In genomic region chr11:8589226-8589905, GRCm38 (mm10) we compare ENCODE assay signal across 9 mouse cellular contexts.
A peak's percentile ranks its signal among the peaks of the same experiment; 100 is the strongest.
DNase-seq lines count a peak whose midpoint lies in the region; ATAC-seq lines count a peak whose summit lies in the region.
"Had no signal": no experiment of that assay in that cellular context is flagged by ENCODE, and none has a peak within 500 bp of the region (broad histone marks: within the 10 kb centered on the region; RNA-seq: fewer than 3 reads in every experiment).

No protein-coding gene starts in this region.

- no peaks in the 10 kb centered on the region for H3K36me3 ChIP-seq in forebrain, embryonic 13.5 days (ENCODE audit: poor library complexity, severe bottlenecking)

- intact Hi-C loops in left cerebral cortex, postnatal 4 days (cut with DNase I): no loop called here
- intact Hi-C loops in left cerebral cortex, postnatal 25 days (cut with DNase I): no loop called here

- peak; percentile 57 for DNase-seq in left cerebral cortex, adult 11 months (ENCODE audit: low spot score)
- no peak for DNase-seq in left cerebral cortex, postnatal 4 days
- DNase-seq in frontal cortex, adult 2 months (ENCODE audit: extremely low spot score in 1 of 2, low spot score in 1 of 2): peak; percentile 28 to 75
- peak; percentile 36 to 87 for DNase-seq in left cerebral cortex, postnatal 25 days (ENCODE audit: low spot score in 2 of 2)
- DNase-seq in monocyte, adult 2 months (ENCODE audit: low read depth in 1 of 2, low spot score in 2 of 2): peak; percentile 66 to 68
- DNase-seq in ovary, postnatal 14 days (ENCODE audit: low spot score): no peak

- no peaks in the 10 kb centered on the region for H3K9me3 ChIP-seq in forebrain, embryonic 13.5 days (replicated peaks)
- H3K9me3 ChIP-seq: megakaryocyte, embryonic 14.5 days had no signal

- no peak overlapping the region for H3K9ac ChIP-seq in forebrain, embryonic 13.5 days

- no peak overlapping the region for H3K4me3 ChIP-seq in forebrain, embryonic 13.5 days
- H3K4me3 ChIP-seq: megakaryocyte, embryonic 14.5 days had no signal

- H3K4me2 ChIP-seq in forebrain, embryonic 13.5 days: no peak overlapping the region

- no peaks in the 10 kb centered on the region for H3K27me3 ChIP-seq in forebrain, embryonic 13.5 days
- H3K27me3 ChIP-seq: megakaryocyte, embryonic 14.5 days had no signal

- 69% methylated on average over 9 of the region's 9 CpGs for WGBS in forebrain, embryonic 13.5 days

- H3K27ac ChIP-seq in forebrain, embryonic 13.5 days: no peak overlapping the region

- no peak for ATAC-seq in forebrain, embryonic 13.5 days
- no peak for ATAC-seq in megakaryocyte-erythroid progenitor cell, adult 5-6 weeks (replicated peaks; ENCODE audit: low FRiP score, low TSS enrichment, poor library complexity, severe bottlenecking)

- peaks cover 32% of the 10 kb centered on the region for H3K4me1 ChIP-seq in forebrain, embryonic 13.5 days

Comparison
In these comparisons a context has a peak if more than half of its experiments do, and no peak if none do; other contexts are left out.
1. DNase-seq: peak in left cerebral cortex, adult 11 months (single experiment), frontal cortex, adult 2 months (2 of 2), left cerebral cortex, postnatal 25 days (2 of 2) and monocyte, adult 2 months (2 of 2); none in left cerebral cortex, postnatal 4 days (single experiment) and ovary, postnatal 14 days (single experiment).